Mouse (Mus musculus): Measurements from ENCODE around the gene Alkbh2. TPM values are rescaled to one million over a fixed set of nuclear protein-coding genes. Genes with fewer than 3 reads are reported as not detected.

The Alkbh2 gene
- total RNA-seq (2023): 8.7 TPM

DNA sequence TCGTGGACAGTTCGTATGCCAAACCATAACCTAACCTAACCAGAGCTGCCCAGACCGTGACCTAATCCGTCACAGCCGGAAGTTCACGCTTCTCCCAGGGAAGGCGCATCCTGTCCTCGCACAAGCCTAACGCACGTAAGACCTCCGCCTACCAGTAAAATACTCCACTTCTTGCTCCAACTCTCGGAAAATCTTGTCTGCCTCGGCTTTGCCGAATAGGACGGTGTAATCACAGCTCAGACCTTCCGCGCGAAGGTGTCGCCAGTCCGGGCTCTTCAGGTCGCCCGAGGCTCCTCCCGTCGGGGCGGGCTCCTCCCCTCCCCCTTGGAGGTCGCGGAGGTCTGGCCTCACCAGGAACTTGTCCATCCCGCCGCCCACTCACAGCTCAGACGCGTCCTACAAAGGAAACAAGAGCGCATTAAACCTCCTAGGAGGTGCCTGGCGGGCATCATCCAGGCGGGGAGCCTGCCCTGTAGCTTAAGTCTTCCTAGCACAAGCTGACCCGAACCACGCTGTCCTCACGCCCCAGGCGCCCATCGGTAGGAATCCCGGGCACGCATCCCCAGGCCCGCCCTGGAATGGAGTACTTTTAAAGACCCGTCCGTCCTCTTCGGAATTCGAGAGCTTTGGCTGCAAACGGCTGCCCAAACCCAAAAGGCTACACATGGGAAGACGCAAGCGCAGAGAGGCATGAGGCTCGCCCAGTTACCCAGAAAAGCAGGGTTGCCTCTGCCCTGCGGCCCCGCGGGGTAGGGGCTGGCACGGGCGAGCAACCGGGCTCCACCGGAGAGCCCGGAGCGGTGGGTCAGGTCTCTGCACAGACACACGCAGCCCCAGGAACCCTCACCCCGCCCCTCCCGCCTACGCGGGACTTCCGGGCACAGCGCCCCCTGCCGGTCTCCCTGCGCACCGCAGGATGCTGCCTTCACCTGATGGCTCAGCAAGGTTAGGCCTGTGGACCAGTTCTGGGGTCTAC, at the start of gene Alkbh2:
Alkbh2 (minus strand) TSS at position 845 of the 976 bp plus-strand sequence.

DNA sequence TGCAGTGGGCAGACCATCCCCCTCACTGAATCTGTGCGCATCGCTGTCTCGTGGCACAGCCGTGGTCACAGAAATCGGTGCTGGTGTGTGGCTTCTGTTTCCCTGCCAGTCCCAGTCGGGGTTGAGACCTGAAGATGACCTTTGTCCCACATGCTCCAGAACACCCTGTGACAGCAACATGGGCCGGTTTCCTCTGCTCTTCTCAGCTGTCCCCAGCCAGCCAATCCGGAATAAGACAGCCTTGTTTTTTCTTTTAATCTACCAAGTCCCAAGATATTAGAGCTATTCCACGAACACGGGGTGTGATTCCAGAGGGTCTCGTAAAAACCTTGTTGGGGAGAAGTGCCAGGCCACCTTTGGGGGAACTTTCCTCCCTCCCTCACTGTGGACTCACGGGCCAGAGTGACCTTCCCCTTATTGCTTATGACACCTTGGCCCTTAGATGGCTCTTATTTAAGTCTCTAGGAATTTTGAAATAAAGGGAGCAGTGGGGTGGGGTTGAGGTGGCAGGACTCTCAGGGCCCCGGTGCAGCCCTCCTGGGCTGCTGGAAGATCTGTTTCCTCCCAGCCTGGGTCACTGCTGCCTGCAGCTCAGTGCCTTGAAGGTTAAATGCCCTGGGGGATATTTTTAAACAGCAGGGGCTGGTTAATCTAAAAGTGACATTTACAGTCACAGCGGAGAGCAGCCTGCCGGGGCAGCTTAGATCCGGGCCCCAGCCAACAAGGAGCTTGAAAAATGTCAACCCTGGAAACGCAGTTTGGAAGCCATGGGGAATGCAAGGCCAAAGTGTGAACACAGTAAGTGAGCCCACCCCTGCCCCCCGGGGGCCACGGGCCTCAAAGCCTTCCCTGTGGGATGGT, 18.2 kb upstream of the Alkbh2 start, which contains the start of gene Acacb:
Acacb (plus strand) TSS at position 508 of the 861 bp plus-strand sequence.

DNA sequence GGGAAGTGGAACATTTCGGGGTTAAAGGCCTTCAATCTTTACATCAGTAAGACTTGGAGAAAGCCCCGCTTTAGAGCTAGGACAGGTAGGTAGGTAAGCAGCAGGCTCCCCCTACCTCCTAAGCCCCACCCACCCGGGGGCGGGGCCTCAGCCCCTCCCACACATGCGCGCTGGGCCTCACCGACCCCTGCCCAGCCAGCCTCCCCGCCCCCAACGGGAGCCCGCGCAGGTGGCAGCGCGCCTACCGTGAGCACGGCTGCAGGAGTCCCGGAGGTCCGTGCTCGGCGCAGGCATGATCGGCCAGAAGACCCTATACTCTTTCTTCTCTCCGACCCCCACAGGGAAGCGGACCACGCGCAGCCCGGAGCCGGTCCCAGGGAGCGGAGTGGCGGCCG, 2.2 kb upstream of the Alkbh2 start, which contains the start of gene Ung:
Ung (plus strand) TSS at position 176 of the 395 bp plus-strand sequence.

DNA sequence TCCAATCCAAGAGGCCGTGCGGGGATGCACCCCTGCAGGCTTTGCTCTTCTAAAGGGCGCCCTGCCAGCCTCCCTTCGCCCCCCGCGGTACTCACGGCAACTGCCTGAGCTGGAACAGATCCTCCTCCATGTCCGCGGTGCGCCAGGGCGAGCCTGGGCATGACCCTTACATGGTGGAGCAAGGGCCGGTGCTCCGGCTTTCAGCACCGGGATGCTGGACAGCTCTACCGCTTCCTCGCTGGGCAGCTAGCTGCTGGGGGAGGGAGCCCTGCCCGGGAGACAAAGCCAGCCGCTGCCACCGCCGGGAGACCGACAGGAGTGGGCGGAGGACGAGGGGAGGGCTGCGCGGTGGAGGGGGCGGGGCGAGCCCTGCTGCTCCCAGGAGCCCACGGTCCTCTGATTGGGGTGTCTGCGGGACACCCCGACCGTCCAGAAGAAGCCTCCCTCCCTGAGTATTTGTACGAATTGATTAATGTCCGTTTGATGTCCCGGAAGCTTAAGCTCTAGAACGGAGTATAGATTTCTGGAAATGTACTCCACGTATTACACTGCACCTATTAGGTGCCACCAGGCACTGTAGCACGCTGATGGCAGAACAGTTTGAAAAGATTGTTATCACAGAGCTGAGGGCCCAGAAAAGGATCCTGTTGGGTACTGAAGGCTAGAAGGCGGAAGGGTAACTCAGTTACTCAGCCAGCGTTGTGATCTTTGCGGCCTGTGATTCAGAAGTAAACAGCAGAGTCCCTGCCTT, 36.8 kb downstream of the Alkbh2 start, which contains the start of gene Svop:
Svop (minus strand) TSS at position 514 of the 751 bp plus-strand sequence.

Other genes with a start within 250 kb of the Alkbh2 start
- gene Coro1c, start 219.5 kb downstream of the Alkbh2 start, total RNA-seq (2023): 63.3 TPM
- gene Ssh1, start 134.3 kb downstream of the Alkbh2 start, total RNA-seq (2023): 37.2 TPM
- not detected for gene Dao, start 124.5 kb downstream of the Alkbh2 start, total RNA-seq (2023)
- gene Usp30, start 62.8 kb downstream of the Alkbh2 start, total RNA-seq (2023): 21.1 TPM
- not detected for gene Svop, start 36.6 kb downstream of the Alkbh2 start, total RNA-seq (2023)
- gene Ung, start 2.2 kb upstream of the Alkbh2 start, total RNA-seq (2023): 12.9 TPM
- gene Acacb, start 18.3 kb upstream of the Alkbh2 start, total RNA-seq (2023): 4.3 TPM
- not detected for gene Foxn4, start 145.6 kb upstream of the Alkbh2 start, total RNA-seq (2023)
- 4.4 TPM for gene Myo1h, start 160.9 kb upstream of the Alkbh2 start, total RNA-seq (2023)

Data from CD4-positive naive resting alpha-beta T cell, adult 76 days (primary cell).